Mouse (Mus musculus) lung, adult 2 months (tissue): ENCODE results near the gene 1190005I06Rik.

ENCODE experiments used
- CTCF ChIP-seq: fragments of 200-500 bp; IDR thresholded peaks from 2 replicates; pipeline ENCODE4 v1.5.1; 2011; ENCODE audit warnings: mild to moderate bottlenecking, low read length, control low read depth; ENCODE audit not compliant: insufficient read depth
- POLR2A ChIP-seq: fragments of 200-500 bp; IDR thresholded peaks from 2 replicates; pipeline ENCODE4 v1.6.1; 2011; ENCODE audit warnings: low read depth, mild to moderate bottlenecking, control low read depth, low read length, borderline replicate concordance; ENCODE audit errors: extremely low read depth

DNA sequence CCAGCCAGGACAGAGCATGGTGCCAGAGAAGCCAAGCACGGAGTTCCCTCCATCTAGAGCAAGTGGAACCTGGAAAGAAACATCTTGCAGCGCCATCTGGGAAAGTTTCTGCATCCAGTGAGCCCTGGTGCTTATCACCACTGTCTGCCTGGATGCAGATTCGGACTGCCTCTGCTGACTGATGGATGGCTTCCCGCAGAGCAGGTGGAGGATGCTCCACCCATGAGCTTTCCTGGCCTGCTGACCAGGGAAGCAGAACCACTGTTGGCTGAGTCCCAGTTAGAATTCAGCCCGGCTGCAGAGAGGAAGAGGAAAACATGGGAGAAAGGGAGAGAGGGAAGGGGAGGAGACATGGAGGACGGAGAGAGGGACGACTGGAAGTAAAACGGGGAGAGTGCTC, 40.4 kb upstream of the 1190005I06Rik start:
- TF ChIP-seq CTCF: no peak
- TF ChIP-seq POLR2A: no peak
